In genomic region chr7:44590402-44591347, GRCm38 (mm10) we compare ENCODE assay signal across 8 mouse cellular contexts. TPM values are rescaled to one million over a fixed set of nuclear protein-coding genes. Genes with fewer than 3 reads are reported as not detected.
A peak's percentile ranks its signal among the peaks of the same experiment; 100 is the strongest.
DNase-seq lines count a peak whose midpoint lies in the region; ATAC-seq and TF ChIP-seq lines count a peak whose summit lies in the region.

TSS of gene Kcnc3 (plus strand) at chr7:44590664.

- no peaks in the 10 kb centered on the region for H3K9me3 ChIP-seq in hindbrain, embryonic 10.5 days
- H3K9me3 ChIP-seq in lung, embryonic 14.5 days (ENCODE audit: low read depth, low read length), result no peaks in the 10 kb centered on the region

- peak within 1 kb of the TSS; percentile 99 for H3K4me2 ChIP-seq in lung, embryonic 14.5 days

- ATAC-seq in lung, embryonic 14.5 days (ENCODE audit: insufficient read depth), result peak; percentile 91
- ATAC-seq in neutrophil, adult 5-6 weeks (ENCODE audit: extremely low read depth, insufficient number of reproducible peaks, low FRiP score, poor library complexity, severe bottlenecking), result peak; percentile 90

- H3K27me3 ChIP-seq in hindbrain, embryonic 10.5 days (ENCODE audit: insufficient read depth, poor library complexity, severe bottlenecking), result peaks cover 78% of the 10 kb centered on the region
- peaks cover 79% of the 10 kb centered on the region for H3K27me3 ChIP-seq in lung, embryonic 14.5 days (ENCODE audit: insufficient read depth, low read length)

- peaks cover 77% of the 10 kb centered on the region for H3K4me1 ChIP-seq in hindbrain, embryonic 10.5 days (replicated peaks)
- H3K4me1 ChIP-seq in lung, embryonic 14.5 days (ENCODE audit: insufficient read depth), result no peaks in the 10 kb centered on the region

- peak within 1 kb of the TSS; percentile 29 for H3K9ac ChIP-seq in lung, embryonic 14.5 days

- peak within 1 kb of the TSS; percentile 67 for H3K4me3 ChIP-seq in hindbrain, embryonic 10.5 days
- peak within 1 kb of the TSS; percentile 50 for H3K4me3 ChIP-seq in lung, embryonic 14.5 days (ENCODE audit: low read depth, low read length)

- H3K36me3 ChIP-seq in hindbrain, embryonic 10.5 days, result peaks cover 7% of the 10 kb centered on the region
- no peaks in the 10 kb centered on the region for H3K36me3 ChIP-seq in lung, embryonic 14.5 days (ENCODE audit: insufficient read depth)

- DNase-seq in MN1 (ENCODE audit: low spot score), result peak; percentile 95
- peak; percentile 98 to 99 for DNase-seq in cerebellum, postnatal 10 days
- peak; percentile 94 for DNase-seq in frontal cortex, adult 2 months (ENCODE audit: extremely low spot score in 1 of 2, low spot score in 1 of 2)
- DNase-seq in hindbrain, embryonic 10.5 days (ENCODE audit: low spot score), result peak; percentile 97
- peak; percentile 71 for DNase-seq in layer of hippocampus, adult 9-10 months (ENCODE audit: low spot score)
- peak; percentile 93 for DNase-seq in lung, embryonic 14.5 days
- DNase-seq in testis, postnatal 10 days (ENCODE audit: low spot score), result peak; percentile 88

- under 1% methylated on average over 80 of the region's 80 CpGs for WGBS in hindbrain, embryonic 10.5 days
- WGBS in lung, embryonic 14.5 days, result under 1% methylated on average over 69 of the region's 80 CpGs

- peak within 1 kb of the TSS; percentile 80 for H3K27ac ChIP-seq in hindbrain, embryonic 10.5 days
- no peak within 1 kb of the TSS for H3K27ac ChIP-seq in lung, embryonic 14.5 days (ENCODE audit: low read depth)

- TF ChIP-seq CTCF in lung, embryonic 14.5 days (IDR thresholded peaks at IDR 0.05; ENCODE audit: low read depth), result no peak

RNA-seq across cellular contexts. Expression of gene Kcnc3, which starts in this region (rescaled TPM):
- 47.9 and 49.9 TPM in 2 replicates for polyA plus RNA-seq in frontal cortex, adult 2 months (2012; rRNA removed)
- 1.3 and 1.5 TPM in 2 replicates for polyA plus RNA-seq in hindbrain, embryonic 10.5 days (2016; fragmentation: Nextera tagmentation; extraction: Ambion mirVana)
- polyA plus RNA-seq in lung, embryonic 14.5 days (2014; fragmentation: Nextera tagmentation; extraction: Ambion mirVana), result 0.70 and 0.97 TPM in 2 replicates
- total RNA-seq in neutrophil, adult 5-6 weeks (2017), result 0.81 and 1.4 TPM in 2 replicates

Comparison
In these comparisons a context has a peak if more than half of its experiments do, and no peak if none do; other contexts are left out.
1. RNA of gene Kcnc3 (polyA plus RNA-seq): 47.9 to 49.9 TPM in frontal cortex, adult 2 months; 1.3 to 1.5 TPM in hindbrain, embryonic 10.5 days and 0.70 to 0.97 TPM in lung, embryonic 14.5 days; every median in the first group is over 10 times any median in the second.
2. Peak in DNase-seq, ATAC-seq, H3K4me3 ChIP-seq, H3K9ac ChIP-seq and H3K4me2 ChIP-seq in lung, embryonic 14.5 days; RNA of the gene not detected or under 1 TPM.
3. Peak in every context shown above with its lines, with median percentiles within 50 percentile points of each other: DNase-seq.